Mouse (Mus musculus): ENCODE results near the gene Maml2.

- TF ChIP-seq GATA1 (IDR thresholded peaks at IDR 0.05; ENCODE audit: low read length): no peak
- TF ChIP-seq TAL1 (IDR thresholded peaks at IDR 0.05; ENCODE audit: low read length): no peak
Measured at GRCm38 (mm10) chr9:13693693-13694284, 396.0 kb downstream of the Maml2 start.
